Mouse (Mus musculus) forebrain, embryonic 13.5 days (tissue): ENCODE measurements around the gene Ctnnal1. TPM values are rescaled to one million over a fixed set of nuclear protein-coding genes. Genes with fewer than 3 reads are reported as not detected.

Experiments
- ATAC-seq: fragments of 200-750 bp; cut with Nextera tagmentation; 2 replicates; pipeline ENCODE4 v1.8.0; 2017
- H3K27ac ChIP-seq: fragments of 300-500 bp; sonication (generic); 2 replicates; pipeline ENCODE4 v1.5.1; 2015; ENCODE audit warnings: inconsistent platforms, mild to moderate bottlenecking, moderate library complexity
- H3K27me3 ChIP-seq: fragments of 300-500 bp; sonication (generic); 2 replicates; pipeline ENCODE4 v1.6.1; 2015; ENCODE audit warnings: mild to moderate bottlenecking, inconsistent platforms
- H3K36me3 ChIP-seq: fragments of 300-500 bp; sonication (generic); 2 replicates; pipeline ENCODE4 v1.6.1; 2015; ENCODE audit warnings: mild to moderate bottlenecking, inconsistent platforms; ENCODE audit not compliant: poor library complexity, severe bottlenecking
- H3K4me1 ChIP-seq: fragments of 300-500 bp; sonication (generic); 2 replicates; pipeline ENCODE4 v1.6.1; 2015; ENCODE audit warnings: inconsistent platforms
- H3K4me2 ChIP-seq: fragments of 300-500 bp; sonication (generic); 2 replicates; pipeline ENCODE4 v1.6.1; 2015; ENCODE audit warnings: inconsistent platforms, mild to moderate bottlenecking, moderate library complexity
- H3K4me3 ChIP-seq: fragments of 300-500 bp; sonication (generic); 2 replicates; pipeline ENCODE4 v1.5.1; 2015; ENCODE audit warnings: mild to moderate bottlenecking, inconsistent platforms
- H3K9ac ChIP-seq: fragments of 300-500 bp; sonication (generic); 2 replicates; pipeline ENCODE4 v1.6.1; 2015; ENCODE audit warnings: mild to moderate bottlenecking, inconsistent platforms
- H3K9me3 ChIP-seq: fragments of 300-500 bp; sonication (generic); replicated peaks from 2 replicates; pipeline ENCODE4 v1.6.1; 2016; ENCODE audit warnings: inconsistent platforms
- WGBS: fragments of 180-500 bp; shearing (Covaris S2); methylation state at CpG from one replicate; pipeline ENCODE4 v1.1.7; 2015; 5-methylcytosine and 5-hydroxymethylcytosine counted together
- microRNA counts: library from miRNA; unstranded; fragments of <30 nt; microRNA quantifications from one replicate; lab custom pipeline; 2016
- microRNA-seq: library from miRNA; unstranded; fragments of <30 nt; microRNA quantifications from one replicate; pipeline ENCODE4, GENCODE M21; 2016
- polyA plus RNA-seq: library from polyadenylated mRNA; unstranded; fragments of >200 nt; fragmentation: Nextera tagmentation; extraction: Ambion mirVana; gene quantifications from 2 replicates; pipeline ENCODE4 v1.2.1, GENCODE M21; 2015

Gene Ctnnal1
- polyA plus RNA-seq, 1 experiment from 2014 or later: 16.5 TPM

GRCm38 (mm10) chr4:56771065-56771464, 93.9 kb downstream of the Ctnnal1 start:
- Histone ChIP-seq H3K27ac (no peak overlapping the region), H3K4me3 (no peak overlapping the region), H3K27me3 (no peaks in the 10 kb centered on the region), H3K9me3 (no peaks in the 10 kb centered on the region), H3K9ac (no peak overlapping the region), H3K4me2 (no peak overlapping the region), H3K36me3 (peaks cover 90% of the 10 kb centered on the region), H3K4me1 (no peaks in the 10 kb centered on the region)
- no peak for ATAC-seq
- 83% methylated on average over 1 of the region's 1 CpGs for WGBS

GRCm38 (mm10) chr4:56768913-56769312, 96.1 kb downstream of the Ctnnal1 start:
- WGBS: 94% methylated on average over 7 of the region's 7 CpGs
- no peak for ATAC-seq
- Histone ChIP-seq H3K27me3 (no peaks in the 10 kb centered on the region), H3K9ac (no peak overlapping the region), H3K27ac (no peak overlapping the region), H3K4me2 (no peak overlapping the region), H3K4me3 (no peak overlapping the region), H3K9me3 (no peaks in the 10 kb centered on the region), H3K36me3 (peaks cover 96% of the 10 kb centered on the region), H3K4me1 (no peaks in the 10 kb centered on the region)

GRCm38 (mm10) chr4:56767861-56768284, 97.1 kb downstream of the Ctnnal1 start:
- H3K27ac ChIP-seq: no peak overlapping the region
- no peak overlapping the region for H3K4me3 ChIP-seq
- no peak overlapping the region for H3K4me2 ChIP-seq
- 73% methylated on average over 5 of the region's 5 CpGs for WGBS
- no peaks in the 10 kb centered on the region for H3K27me3 ChIP-seq
- no peak overlapping the region for H3K9ac ChIP-seq
- no peaks in the 10 kb centered on the region for H3K9me3 ChIP-seq
- ATAC-seq: no peak
- H3K4me1 ChIP-seq: no peaks in the 10 kb centered on the region
- H3K36me3 ChIP-seq: peaks cover 91% of the 10 kb centered on the region

MicroRNAs within 50 kb of the gene (microRNA counts, 519-probe panel; counts per million panel counts)
- 4,490 counts per million, percentile 84 among the panel's probes with 10 or more counts for microRNA mmu-miR-32 (lab: Ali Mortazavi, UCI)

Small RNAs within 50 kb of the gene (microRNA-seq; reads per million reads assigned to microRNA genes)
- gene Mir32: 329 reads per million, percentile 66 among the genes with 10 or more reads in this experiment

Other genes with a start within 250 kb of the Ctnnal1 start
- not detected in 2 replicates for gene Gm26657, start 125.1 kb downstream of the Ctnnal1 start, polyA plus RNA-seq
- not detected in 2 replicates for gene Actl7b, start 123.7 kb downstream of the Ctnnal1 start, polyA plus RNA-seq
- gene Actl7a, start 121.8 kb downstream of the Ctnnal1 start, polyA plus RNA-seq: not detected in 2 replicates
- 54.9 and 62.1 TPM in 2 replicates for gene Elp1, start 62.9 kb downstream of the Ctnnal1 start, polyA plus RNA-seq
- 16.5 and 18.1 TPM in 2 replicates for gene Fam206a, start 62.8 kb downstream of the Ctnnal1 start, polyA plus RNA-seq
- 6.7 and 8.2 TPM in 2 replicates for gene Tmem245, start 82.2 kb upstream of the Ctnnal1 start, polyA plus RNA-seq
- gene Frrs1l, start 125.2 kb upstream of the Ctnnal1 start, polyA plus RNA-seq: 10.9 and 11.6 TPM in 2 replicates